Mouse (Mus musculus): Measurements from ENCODE around the gene Arhgap32.

DNA sequence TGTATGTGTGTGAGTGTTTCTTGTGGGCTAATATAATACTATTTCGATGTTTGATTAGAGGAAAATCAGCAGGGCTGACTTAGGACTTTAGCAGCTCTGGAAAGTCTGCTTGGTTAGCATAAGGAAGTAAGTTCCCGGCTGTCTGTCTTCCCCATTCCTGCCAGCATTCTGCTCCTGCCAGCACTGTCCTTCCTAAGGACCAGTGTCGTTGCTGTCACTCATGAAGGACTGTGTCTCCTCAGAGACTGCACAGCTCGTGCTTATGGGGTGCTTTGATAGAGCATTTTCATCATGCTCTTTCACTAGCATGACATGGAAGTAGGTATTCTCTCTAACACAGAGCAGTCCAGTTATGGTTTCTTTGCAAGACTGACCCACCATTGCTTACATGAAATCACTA, 109.0 kb downstream of the Arhgap32 start:
- TF ChIP-seq POLR2A (IDR thresholded peaks at IDR 0.05; ENCODE audit: borderline replicate concordance, control insufficient read depth, low read depth, low read length) (no peak), CTCF (IDR thresholded peaks at IDR 0.05; ENCODE audit: control insufficient read depth, insufficient read depth, low read length) (no peak)

Measured in bone marrow, adult 2 months (tissue).